Comparison of ENCODE assay signal across 37 mouse cellular contexts in genomic region chr12:116275631-116276030, GRCm38 (mm10). TPM values are rescaled to one million over a fixed set of nuclear protein-coding genes. Genes with fewer than 3 reads are reported as not detected.
"Had no signal": no experiment of that assay in that cellular context is flagged by ENCODE, and none has a peak within 500 bp of the region (broad histone marks: within the 10 kb centered on the region; RNA-seq: fewer than 3 reads in every experiment).

No protein-coding gene starts in this region.

- H3K4me3 ChIP-seq: gastrocnemius, adult 2 months; heart, embryonic 10.5 days; heart, embryonic 13.5 days; heart, embryonic 15.5 days; hindbrain, embryonic 13.5 days; hindbrain, embryonic 15.5 days; intestine, embryonic 15.5 days; layer of hippocampus, adult 2 months; left cerebral cortex, adult 2 months; limb, embryonic 10.5 days; limb, embryonic 12.5 days had no signal

- H3K9ac ChIP-seq: heart, embryonic 13.5 days; heart, embryonic 15.5 days; hindbrain, embryonic 13.5 days; hindbrain, embryonic 15.5 days; intestine, embryonic 15.5 days; limb, embryonic 12.5 days had no signal

- H3K27me3 ChIP-seq: hindbrain, embryonic 13.5 days; hindbrain, embryonic 15.5 days; intestine, embryonic 15.5 days; limb, embryonic 12.5 days had no signal

- ATAC-seq: inflammation-experienced regulatory T-cells, adult 6 months; intestine, embryonic 15.5 days; intestine, postnatal 0 days had no signal

- H3K4me2 ChIP-seq: heart, embryonic 13.5 days; heart, embryonic 15.5 days; hindbrain, embryonic 13.5 days; hindbrain, embryonic 15.5 days; intestine, embryonic 15.5 days; limb, embryonic 12.5 days had no signal

- H3K36me3 ChIP-seq: heart, embryonic 10.5 days; heart, embryonic 13.5 days; heart, embryonic 15.5 days; hindbrain, embryonic 13.5 days; hindbrain, embryonic 15.5 days; intestine, embryonic 15.5 days; limb, embryonic 10.5 days; limb, embryonic 12.5 days had no signal

- H3K9me3 ChIP-seq: heart, embryonic 10.5 days; heart, embryonic 13.5 days; heart, embryonic 15.5 days; hindbrain, embryonic 13.5 days; hindbrain, embryonic 15.5 days; intestine, embryonic 15.5 days; limb, embryonic 10.5 days; limb, embryonic 12.5 days had no signal

- H3K27ac ChIP-seq: gastrocnemius, adult 2 months; heart, embryonic 10.5 days; heart, embryonic 13.5 days; heart, embryonic 15.5 days; hindbrain, embryonic 13.5 days; hindbrain, embryonic 15.5 days; intestine, embryonic 15.5 days; layer of hippocampus, adult 2 months; left cerebral cortex, adult 2 months; limb, embryonic 10.5 days; limb, embryonic 12.5 days had no signal

- H3K4me1 ChIP-seq: intestine, embryonic 15.5 days; limb, embryonic 10.5 days had no signal

- DNase-seq: gastrocnemius, adult 2 months; gastrocnemius, postnatal 10 days; gastrocnemius, postnatal 25 days; heart, adult 18-20 months; heart, postnatal 14 days; heart, postnatal 36 days; kidney, adult 18-20 months; kidney, adult 8-10 months; kidney, postnatal 10 days; kidney, postnatal 25 days; kidney, postnatal 4 days had no signal

RNA-seq across cellular contexts. Expression of gene Gm11027, which starts 0.4 kb away (rescaled TPM):
- total RNA-seq: gastrocnemius, adult 2 months; gastrocnemius, postnatal 10 days; gastrocnemius, postnatal 25 days; heart, adult 18-20 months; heart, adult 8-10 months; heart, postnatal 14 days; heart, postnatal 36 days; hematopoietic stem cell, adult 5-6 weeks; layer of hippocampus, adult 2 months; layer of hippocampus, postnatal 10 days; layer of hippocampus, postnatal 25 days; left cerebral cortex, adult 2 months; left cerebral cortex, postnatal 14 days; left cerebral cortex, postnatal 36 days; liver, adult 2 months had no signal
- polyA plus RNA-seq: frontal cortex, adult 2 months; gonadal fat pad, adult 2 months; heart, embryonic 10.5 days; heart, embryonic 13.5 days; heart, embryonic 15.5 days; heart, postnatal 0 days; hindbrain, embryonic 11.5 days; hindbrain, embryonic 13.5 days; hindbrain, embryonic 15.5 days; intestine, embryonic 15.5 days; intestine, postnatal 0 days; kidney, embryonic 14.5 days; kidney, embryonic 16.5 days; limb, embryonic 10.5 days; limb, embryonic 12.5 days; limb, embryonic 14.5 days; liver, adult 2 months had no signal
